Comparison of ENCODE assay signal across 8 mouse cellular contexts in genomic region chr7:144738357-144738798, GRCm38 (mm10). TPM values are rescaled to one million over a fixed set of nuclear protein-coding genes. Genes with fewer than 3 reads are reported as not detected.
DNase-seq lines count a peak whose midpoint lies in the region; TF ChIP-seq lines count a peak whose summit lies in the region.

No protein-coding gene starts in this region.

- no peaks in the 10 kb centered on the region for H3K36me3 ChIP-seq in spleen, adult 2 months (ENCODE audit: control insufficient read depth, insufficient read depth, low read length)
- H3K36me3 ChIP-seq in small intestine, adult 2 months (ENCODE audit: control insufficient read depth, insufficient read depth, low read length), result no peaks in the 10 kb centered on the region

- peak overlapping the region; percentile 3; the same call in 1 of the 2 replicates for H3K4me3 ChIP-seq in spleen, adult 2 months (ENCODE audit: extremely low read depth, insufficient read depth, insufficient read length)
- peak overlapping the region; percentile 38 for H3K4me3 ChIP-seq in small intestine, adult 2 months (ENCODE audit: low read depth, low read length)

- no peak overlapping the region for H3K27ac ChIP-seq in spleen, adult 2 months (ENCODE audit: insufficient read depth, low read length)
- H3K27ac ChIP-seq in small intestine, adult 2 months (ENCODE audit: insufficient read depth, low read depth, low read length), result no peak overlapping the region

- no peak for TF ChIP-seq POLR2A in spleen, adult 2 months (IDR thresholded peaks at IDR 0.05; ENCODE audit: low read depth, low read length)
- TF ChIP-seq POLR2A in small intestine, adult 2 months (IDR thresholded peaks at IDR 0.05; ENCODE audit: low read depth, low read length), result no peak

- no peak for DNase-seq in spleen, adult 2 months (ENCODE audit: low read depth in 1 of 2, low spot score in 2 of 2)
- DNase-seq in spleen, adult 12 weeks (ENCODE audit: low spot score), result no peak
- peak; percentile 5 for DNase-seq in forelimb bud, embryonic 11.5 days (ENCODE audit: low read depth, low spot score)
- peak; percentile 81 for DNase-seq in liver
- no peak for DNase-seq in right cerebral cortex, postnatal 14 days
- no peak for DNase-seq in thymus, postnatal 14 days
- DNase-seq in adrenal gland, postnatal 36 days, result no peak

- WGBS in spleen, adult 2 months, result 5% methylated on average over 31 of the region's 33 CpGs
- WGBS in small intestine, adult 2 months, result 3% methylated on average over 33 of the region's 33 CpGs

- no peaks in the 10 kb centered on the region for H3K27me3 ChIP-seq in spleen, adult 2 months (ENCODE audit: control insufficient read depth, insufficient read depth, low read length)
- H3K27me3 ChIP-seq in small intestine, adult 2 months (ENCODE audit: control insufficient read depth, insufficient read depth, low read length), result peaks cover 11% of the 10 kb centered on the region; the same call in 1 of the 2 replicates

- no peak for TF ChIP-seq CTCF in spleen, adult 2 months (IDR thresholded peaks at IDR 0.05; ENCODE audit: extremely low read depth, insufficient read depth, insufficient read length, insufficient replicate concordance)
- TF ChIP-seq CTCF in small intestine, adult 2 months (IDR thresholded peaks at IDR 0.05; ENCODE audit: extremely low read depth, insufficient read length, insufficient replicate concordance, low read depth, low read length), result no peak

- no peaks in the 10 kb centered on the region for H3K4me1 ChIP-seq in spleen, adult 2 months (ENCODE audit: control insufficient read depth, insufficient read depth, insufficient read length)
- peaks cover 5% of the 10 kb centered on the region; the same call in 1 of the 2 replicates for H3K4me1 ChIP-seq in small intestine, adult 2 months (ENCODE audit: control insufficient read depth, insufficient read depth, insufficient read length, low read length)

RNA-seq across cellular contexts. Expression of gene Ano1, which starts 13.4 kb away (rescaled TPM):
- 6.5 and 7.4 TPM in 2 replicates for polyA plus RNA-seq in spleen, adult 2 months (2012; rRNA removed)
- polyA plus RNA-seq in small intestine, adult 2 months (2012; rRNA removed), result 8.9 and 18.0 TPM in 2 replicates
- 10 to 100 TPM; 20.9 to 25.4 TPM for total RNA-seq in adrenal gland, postnatal 36 days (2021)

Comparison
In these comparisons a context has a peak if more than half of its experiments do, and no peak if none do; other contexts are left out.
1. DNase-seq: peak in forelimb bud, embryonic 11.5 days (single experiment) and liver (single experiment); none in spleen, adult 2 months (0 of 2), spleen, adult 12 weeks (single experiment), right cerebral cortex, postnatal 14 days (single experiment), thymus, postnatal 14 days (single experiment) and adrenal gland, postnatal 36 days (0 of 2).